Mouse (Mus musculus) kidney, embryonic 16.5 days (tissue): Measurements from ENCODE around the gene Cdc45. TPM values are rescaled to one million over a fixed set of nuclear protein-coding genes. Genes with fewer than 3 reads are reported as not detected.

Experiments used
- ATAC-seq: fragments of 200-750 bp; cut with Nextera tagmentation; 2 replicates; pipeline ENCODE4 v1.8.0; 2017; ENCODE audit warnings: moderate TSS enrichment; ENCODE audit not compliant: low FRiP score, low TSS enrichment
- H3K27ac ChIP-seq: fragments of 300-500 bp; sonication (generic); 2 replicates; pipeline ENCODE4 v1.5.1; 2014; ENCODE audit warnings: low read length
- H3K27me3 ChIP-seq: fragments of 300-500 bp; sonication (generic); 2 replicates; pipeline ENCODE4 v1.6.1; 2014; ENCODE audit warnings: low read length, control low read depth, mixed read lengths; ENCODE audit not compliant: insufficient read depth
- H3K36me3 ChIP-seq: fragments of 300-500 bp; sonication (generic); 2 replicates; pipeline ENCODE4 v1.6.1; 2014; ENCODE audit warnings: low read length, control low read depth, mixed read lengths; ENCODE audit not compliant: insufficient read depth
- H3K4me1 ChIP-seq: fragments of 300-500 bp; sonication (generic); 2 replicates; pipeline ENCODE4 v1.6.1; 2014; ENCODE audit warnings: low read length, control low read depth, mixed read lengths; ENCODE audit not compliant: insufficient read depth
- H3K4me2 ChIP-seq: fragments of 300-500 bp; sonication (generic); replicated peaks from 2 replicates; pipeline ENCODE4 v1.6.1; 2014; ENCODE audit warnings: low read depth, low read length
- H3K4me3 ChIP-seq: fragments of 300-500 bp; sonication (generic); 2 replicates; pipeline ENCODE4 v1.5.1; 2014; ENCODE audit warnings: mild to moderate bottlenecking, low read length
- H3K9ac ChIP-seq: fragments of 300-500 bp; sonication (generic); replicated peaks from 2 replicates; pipeline ENCODE4 v1.6.1; 2014; ENCODE audit warnings: low read length
- H3K9me3 ChIP-seq: fragments of 300-500 bp; sonication (generic); 2 replicates; pipeline ENCODE4 v1.6.1; 2016; ENCODE audit warnings: low read length, control low read depth
- WGBS: fragments of 180-500 bp; shearing (Covaris S2); extraction: QIAGEN DNeasy Blood & Tissue Kit; methylation state at CpG from one replicate; pipeline ENCODE4 v1.1.7; 2014; 5-methylcytosine and 5-hydroxymethylcytosine counted together
- polyA plus RNA-seq: library from polyadenylated mRNA; unstranded; fragments of >200 nt; fragmentation: Nextera tagmentation; extraction: Ambion mirVana; gene quantifications from 2 replicates; pipeline ENCODE4 v1.2.1, GENCODE M21; 2015

Cdc45 gene
- polyA plus RNA-seq, 1 experiment from 2014 or later = 53.1 TPM

GRCm38 (mm10) chr16:18746268-18747122, 65.3 kb downstream of the Cdc45 start:
- ATAC-seq = no peak

GRCm38 (mm10) chr16:18738303-18738702, 73.5 kb downstream of the Cdc45 start:
- H3K4me1 ChIP-seq = no peaks in the 10 kb centered on the region
- no peak overlapping the region for H3K9ac ChIP-seq
- no peaks in the 10 kb centered on the region for H3K9me3 ChIP-seq
- no peaks in the 10 kb centered on the region for H3K36me3 ChIP-seq
- no peaks in the 10 kb centered on the region for H3K27me3 ChIP-seq
- H3K27ac ChIP-seq = no peak overlapping the region
- H3K4me2 ChIP-seq = no peak overlapping the region
- no peak overlapping the region for H3K4me3 ChIP-seq
- no peak for ATAC-seq

More at GRCm38 (mm10) chr16:18746268-18747122, 65.3 kb downstream of the Cdc45 start:
- no peak overlapping the region for H3K27ac ChIP-seq
- no peak overlapping the region for H3K9ac ChIP-seq
- no peaks in the 10 kb centered on the region for H3K36me3 ChIP-seq
- H3K4me1 ChIP-seq = no peaks in the 10 kb centered on the region; the same call in 1 of the 2 replicates
- WGBS = 67% methylated on average over 20 of the region's 20 CpGs
- no peak overlapping the region for H3K4me3 ChIP-seq
- no peaks in the 10 kb centered on the region for H3K9me3 ChIP-seq
- no peaks in the 10 kb centered on the region for H3K27me3 ChIP-seq
- H3K4me2 ChIP-seq = no peak overlapping the region

- peak overlapping the region; percentile 31; the same call in 1 of the 2 replicates for H3K27ac ChIP-seq
- H3K4me3 ChIP-seq = peak overlapping the region; percentile 16; the same call in 1 of the 2 replicates
- peak; percentile 74 for ATAC-seq
- H3K9me3 ChIP-seq = no peaks in the 10 kb centered on the region
- H3K36me3 ChIP-seq = no peaks in the 10 kb centered on the region
- peak overlapping the region; percentile 38 for H3K4me2 ChIP-seq
- H3K4me1 ChIP-seq = 0 out of 2 replicates have a peak, but pooled peaks cover 3% of the 10 kb centered on the region
- WGBS = 34% methylated on average over 20 of the region's 20 CpGs
- no peaks in the 10 kb centered on the region for H3K27me3 ChIP-seq
- H3K9ac ChIP-seq = peak overlapping the region; percentile 31; the same call in 1 of the 2 replicates
Observed at GRCm38 (mm10) chr16:18733100-18733956, 78.5 kb downstream of the Cdc45 start.

GRCm38 (mm10) chr16:18730640-18731039, 81.1 kb downstream of the Cdc45 start:
- H3K36me3 ChIP-seq = no peaks in the 10 kb centered on the region
- H3K4me3 ChIP-seq = no peak overlapping the region
- no peaks in the 10 kb centered on the region for H3K27me3 ChIP-seq
- no peak overlapping the region for H3K9ac ChIP-seq
- no peak overlapping the region for H3K4me2 ChIP-seq
- no peak for ATAC-seq
- 0 out of 2 replicates have a peak, but pooled peaks cover 3% of the 10 kb centered on the region for H3K4me1 ChIP-seq
- WGBS = 56% methylated on average over 3 of the region's 3 CpGs
- H3K27ac ChIP-seq = no peak overlapping the region
- H3K9me3 ChIP-seq = no peaks in the 10 kb centered on the region

Other genes starting within 250 kb of the Cdc45 start
- 0.26 and 0.32 TPM in 2 replicates for gene Tbx1, start 221.3 kb downstream of the Cdc45 start, polyA plus RNA-seq
- 0.96 and 1.3 TPM in 2 replicates for gene Gp1bb, start 189.6 kb downstream of the Cdc45 start, polyA plus RNA-seq
- 2.1 and 2.6 TPM in 2 replicates for gene Gm49601, start 185.6 kb downstream of the Cdc45 start, polyA plus RNA-seq
- gene Sept5, start 182.0 kb downstream of the Cdc45 start, polyA plus RNA-seq = 17.9 and 21.4 TPM in 2 replicates
- 113 and 128 TPM in 2 replicates for gene Cldn5, start 35.1 kb downstream of the Cdc45 start, polyA plus RNA-seq
- 83.0 and 89.8 TPM in 2 replicates for gene Ufd1, start 208 bp downstream of the Cdc45 start, polyA plus RNA-seq
- 50.5 and 51.9 TPM in 2 replicates for gene 2510002D24Rik, start 24.6 kb upstream of the Cdc45 start, polyA plus RNA-seq
- gene Gm28539, start 24.6 kb upstream of the Cdc45 start, polyA plus RNA-seq = not detected in 2 replicates
- 99.2 and 99.9 TPM in 2 replicates for gene Mrpl40, start 64.9 kb upstream of the Cdc45 start, polyA plus RNA-seq
- 9.1 and 9.9 TPM in 2 replicates for gene Hira, start 65.0 kb upstream of the Cdc45 start, polyA plus RNA-seq